Mouse (Mus musculus) midbrain, embryonic 13.5 days (tissue): ENCODE results near the gene Matn1. TPM values are rescaled to one million over a fixed set of nuclear protein-coding genes. Genes with fewer than 3 reads are reported as not detected.

ENCODE experiments used
- ATAC-seq: fragments of 200-750 bp; cut with Nextera tagmentation; 2 replicates; pipeline ENCODE4 v1.8.0; 2017; ENCODE audit warnings: mild to moderate bottlenecking, moderate TSS enrichment, moderate library complexity
- H3K27ac ChIP-seq: fragments of 300-500 bp; sonication (generic); 2 replicates; pipeline ENCODE4 v1.5.1; 2015; ENCODE audit warnings: inconsistent platforms, mild to moderate bottlenecking, moderate library complexity
- H3K27me3 ChIP-seq: fragments of 300-500 bp; sonication (generic); 2 replicates; pipeline ENCODE4 v1.6.1; 2015; ENCODE audit warnings: mild to moderate bottlenecking, inconsistent platforms
- H3K36me3 ChIP-seq: fragments of 300-500 bp; sonication (generic); 2 replicates; pipeline ENCODE4 v1.6.1; 2015; ENCODE audit warnings: mild to moderate bottlenecking, inconsistent platforms
- H3K4me1 ChIP-seq: fragments of 300-500 bp; sonication (generic); replicated peaks from 2 replicates; pipeline ENCODE4 v1.6.1; 2015; ENCODE audit warnings: inconsistent platforms
- H3K4me2 ChIP-seq: fragments of 300-500 bp; sonication (generic); replicated peaks from 2 replicates; pipeline ENCODE4 v1.6.1; 2015; ENCODE audit warnings: moderate library complexity, mild to moderate bottlenecking, inconsistent platforms
- H3K4me3 ChIP-seq: fragments of 300-500 bp; sonication (generic); replicated peaks from 2 replicates; pipeline ENCODE4 v1.5.1; 2015; ENCODE audit warnings: mild to moderate bottlenecking, inconsistent platforms
- H3K9ac ChIP-seq: fragments of 300-500 bp; sonication (generic); replicated peaks from 2 replicates; pipeline ENCODE4 v1.6.1; 2015; ENCODE audit warnings: mild to moderate bottlenecking, inconsistent platforms
- H3K9me3 ChIP-seq: fragments of 300-500 bp; sonication (generic); 2 replicates; pipeline ENCODE4 v1.6.1; 2016; ENCODE audit warnings: mild to moderate bottlenecking, inconsistent platforms
- WGBS: fragments of 180-500 bp; shearing (Covaris S2); methylation state at CpG from one replicate; pipeline ENCODE4 v1.1.7; 2015; 5-methylcytosine and 5-hydroxymethylcytosine counted together
- polyA plus RNA-seq: library from polyadenylated mRNA; unstranded; fragments of >200 nt; fragmentation: Nextera tagmentation; extraction: Ambion mirVana; gene quantifications from 2 replicates; pipeline ENCODE4 v1.2.1, GENCODE M21; 2015

The Matn1 gene
- polyA plus RNA-seq, 1 experiment from 2014 or later, result not detected

DNA sequence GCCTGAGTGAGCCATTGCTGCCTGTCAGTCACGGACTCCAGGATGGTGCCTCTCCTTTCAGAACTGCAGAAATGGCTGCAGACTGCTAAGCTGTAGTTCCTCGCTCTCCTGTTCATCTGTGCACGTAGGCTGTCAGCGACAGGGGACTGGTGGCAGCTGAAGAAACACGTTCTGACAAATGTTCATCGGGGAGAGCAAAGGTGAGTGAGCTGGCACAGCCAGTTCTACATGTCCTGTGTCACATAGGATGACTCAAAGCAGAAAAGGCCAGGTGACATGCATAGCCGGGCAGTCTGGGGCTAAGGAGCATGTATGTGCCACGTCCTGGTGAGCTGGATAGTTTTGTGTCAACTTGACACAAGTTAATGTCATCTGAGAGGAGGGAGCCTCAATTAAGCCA is 50.4 kb downstream of the Matn1 start:
- no peak for ATAC-seq
- peaks cover 7% of the 10 kb centered on the region for H3K9me3 ChIP-seq
- no peak overlapping the region for H3K4me3 ChIP-seq
- no peaks in the 10 kb centered on the region for H3K36me3 ChIP-seq
- H3K27me3 ChIP-seq, result no peaks in the 10 kb centered on the region
- no peak overlapping the region for H3K27ac ChIP-seq
- WGBS, result 87% methylated on average over 8 of the region's 8 CpGs
- peaks cover 3% of the 10 kb centered on the region for H3K4me1 ChIP-seq
- no peak overlapping the region for H3K4me2 ChIP-seq
- no peak overlapping the region for H3K9ac ChIP-seq

DNA sequence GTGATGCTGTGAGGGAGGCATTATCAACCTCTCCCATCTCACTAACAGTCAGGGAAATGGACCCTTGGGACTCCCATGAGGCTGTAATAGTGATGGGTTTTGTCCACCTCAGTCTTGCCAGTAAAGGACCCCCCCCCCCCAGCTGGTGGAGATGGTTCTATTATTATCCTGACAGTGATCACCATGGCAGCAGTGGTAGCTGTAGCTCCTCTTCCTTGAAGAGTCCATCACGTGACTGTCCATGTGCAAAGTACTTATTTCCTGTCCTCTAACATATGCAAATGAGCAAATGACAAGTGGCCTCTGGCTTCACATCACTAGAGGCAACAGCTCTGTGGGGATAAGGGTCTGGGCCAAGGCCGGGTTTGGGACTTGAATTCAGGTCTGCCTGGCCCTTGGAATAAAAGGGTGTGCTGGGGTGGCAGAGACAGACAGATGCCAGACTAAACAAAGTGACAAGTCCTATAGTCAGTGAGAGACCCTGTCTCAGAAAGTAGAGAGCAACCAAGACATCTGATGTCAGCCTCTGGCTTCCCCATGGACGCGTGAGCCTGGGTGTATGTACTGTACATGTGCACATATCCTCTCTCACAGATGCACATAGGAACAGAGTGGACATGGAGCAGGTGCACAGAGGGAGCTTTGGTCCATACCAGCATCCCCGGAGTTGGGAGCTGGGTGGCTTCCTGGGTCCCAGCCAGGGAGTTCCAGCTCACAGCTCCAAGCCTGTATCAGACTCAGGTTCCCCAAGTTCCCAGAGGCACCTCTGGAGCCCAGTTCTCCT is 55.8 kb downstream of the Matn1 start:
- Histone ChIP-seq H3K27ac (0 out of 2 replicates have a peak overlapping the region, but pooled peaks have one; percentile 35), H3K4me1 (peaks cover 11% of the 10 kb centered on the region), H3K9me3 (peaks cover 7% of the 10 kb centered on the region), H3K9ac (no peak overlapping the region), H3K27me3 (no peaks in the 10 kb centered on the region), H3K36me3 (no peaks in the 10 kb centered on the region), H3K4me3 (no peak overlapping the region), H3K4me2 (no peak overlapping the region)
- WGBS, result 73% methylated on average over 5 of the region's 5 CpGs
- no peak for ATAC-seq

DNA sequence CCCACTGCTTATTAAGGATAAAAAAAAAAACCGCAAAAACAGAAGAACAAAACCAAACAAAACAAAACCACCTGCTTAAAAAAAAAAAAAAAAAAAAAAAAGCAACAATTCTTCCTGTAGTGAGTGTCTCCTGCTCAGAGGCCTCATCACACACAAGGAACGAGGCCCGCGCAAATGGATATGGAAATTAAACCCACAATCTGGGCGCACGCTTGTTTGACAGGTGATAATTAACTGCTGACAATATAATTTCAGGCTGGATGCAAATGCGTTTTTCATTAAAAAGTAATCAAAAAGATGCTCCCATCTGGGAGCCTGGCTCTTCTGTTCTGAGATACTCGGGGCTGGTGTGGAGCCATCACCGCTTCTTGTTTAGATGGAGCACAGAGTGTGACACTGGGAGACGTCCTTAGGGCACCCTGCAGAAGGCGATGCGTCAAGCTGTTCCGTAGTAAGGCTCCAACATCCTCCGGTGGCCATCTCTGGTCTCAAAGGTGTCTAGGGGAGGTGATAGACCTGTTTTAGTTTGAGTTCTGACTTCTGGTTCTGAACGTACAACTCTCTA is 56.5 kb downstream of the Matn1 start:
- Histone ChIP-seq H3K4me1 (peaks cover 11% of the 10 kb centered on the region), H3K36me3 (no peaks in the 10 kb centered on the region), H3K4me2 (no peak overlapping the region), H3K9me3 (0 out of 2 replicates have a peak, but pooled peaks cover under 1% of the 10 kb centered on the region), H3K9ac (no peak overlapping the region), H3K27ac (peak overlapping the region; percentile 7; the same call in 1 of the 2 replicates), H3K4me3 (no peak overlapping the region), H3K27me3 (no peaks in the 10 kb centered on the region)
- 63% methylated on average over 15 of the region's 15 CpGs for WGBS
- ATAC-seq, result no peak

Other genes starting within 250 kb of the Matn1 start
- 72.3 and 72.9 TPM in 2 replicates for gene Sdc3, start 151.8 kb upstream of the Matn1 start, polyA plus RNA-seq
- 21.8 and 23.7 TPM in 2 replicates for gene Laptm5, start 31.3 kb upstream of the Matn1 start, polyA plus RNA-seq